Mouse (Mus musculus) stomach, embryonic 16.5 days (tissue): ENCODE data around the gene Alg13. TPM values are rescaled to one million over a fixed set of nuclear protein-coding genes. Genes with fewer than 3 reads are reported as not detected.
A peak's percentile ranks its signal among the peaks of the same experiment; 100 is the strongest.

Source experiments
- ATAC-seq: fragments of 200-750 bp; cut with Nextera tagmentation; 2 replicates; pipeline ENCODE4 v1.8.0; 2017; ENCODE audit warnings: moderate number of reproducible peaks, moderate TSS enrichment; ENCODE audit not compliant: insufficient read depth, low FRiP score
- H3K27ac ChIP-seq: fragments of 300-500 bp; sonication (generic); 2 replicates; pipeline ENCODE4 v1.5.1; 2014; ENCODE audit warnings: low read length
- H3K27me3 ChIP-seq: fragments of 300-500 bp; sonication (generic); 2 replicates; pipeline ENCODE4 v1.6.1; 2014; ENCODE audit warnings: low read length, control low read depth, mixed read lengths; ENCODE audit not compliant: control insufficient read depth, insufficient read depth
- H3K36me3 ChIP-seq: fragments of 300-500 bp; sonication (generic); 2 replicates; pipeline ENCODE4 v1.6.1; 2014; ENCODE audit warnings: low read length; ENCODE audit not compliant: control insufficient read depth, insufficient read depth
- H3K4me1 ChIP-seq: fragments of 300-500 bp; sonication (generic); 2 replicates; pipeline ENCODE4 v1.6.1; 2014; ENCODE audit warnings: low read length, control low read depth, mixed read lengths; ENCODE audit not compliant: control insufficient read depth, insufficient read depth
- H3K4me2 ChIP-seq: fragments of 300-500 bp; sonication (generic); 2 replicates; pipeline ENCODE4 v1.6.1; 2014; ENCODE audit warnings: low read depth, low read length, mixed read lengths
- H3K4me3 ChIP-seq: fragments of 300-500 bp; sonication (generic); replicated peaks from 2 replicates; pipeline ENCODE4 v1.5.1; 2014; ENCODE audit warnings: mild to moderate bottlenecking, low read length
- H3K9ac ChIP-seq: fragments of 300-500 bp; sonication (generic); 2 replicates; pipeline ENCODE4 v1.6.1; 2014; ENCODE audit warnings: low read length
- H3K9me3 ChIP-seq: fragments of 300-500 bp; sonication (generic); replicated peaks from 2 replicates; pipeline ENCODE4 v1.6.1; 2016; ENCODE audit warnings: low read length, control low read depth; ENCODE audit not compliant: control insufficient read depth
- WGBS: fragments of 180-500 bp; shearing (Covaris S2); extraction: QIAGEN DNeasy Blood & Tissue Kit; methylation state at CpG from one replicate; pipeline ENCODE4 v1.1.7; 2014; 5-methylcytosine and 5-hydroxymethylcytosine counted together
- polyA plus RNA-seq: library from polyadenylated mRNA; unstranded; fragments of >200 nt; fragmentation: Nextera tagmentation; extraction: Ambion mirVana; gene quantifications from 2 replicates; pipeline ENCODE4 v1.2.1, GENCODE M21; 2015

Alg13 gene
- 15.0 and 15.5 TPM in 2 replicates for polyA plus RNA-seq

DNA sequence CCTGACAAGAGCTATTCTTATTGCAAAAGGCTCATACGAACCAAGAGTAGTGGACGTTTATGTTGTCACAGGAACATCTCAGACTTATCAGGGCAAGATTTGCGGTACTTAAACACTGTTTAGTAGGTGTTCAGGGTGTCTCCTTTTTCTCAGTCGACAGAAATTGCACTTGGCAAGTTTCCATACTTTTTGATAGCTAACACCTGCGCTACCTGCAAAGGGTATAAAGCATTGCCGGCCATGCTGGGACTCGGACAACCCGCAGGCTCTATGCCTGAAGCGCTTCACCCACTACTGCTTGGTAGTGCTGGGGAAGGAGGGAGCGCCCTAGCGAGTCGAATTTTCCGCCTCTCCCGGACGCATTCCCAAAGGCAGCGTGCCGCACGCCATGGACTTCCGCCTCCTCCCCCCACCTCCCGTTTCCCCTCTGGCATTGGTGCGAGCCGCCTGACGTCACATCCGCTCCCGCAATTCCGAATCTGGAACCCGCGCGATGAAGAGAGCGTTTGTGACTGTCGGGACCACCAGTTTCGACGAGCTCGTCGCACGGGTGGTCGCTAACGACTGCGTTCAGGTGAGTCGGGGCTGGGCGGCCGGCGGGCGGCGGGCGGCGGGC lies at the start of gene Alg13:
Gene Alg13 (plus strand): TSS at position 257 of the 616 bp plus-strand sequence.
- peak; percentile 89 for ATAC-seq
- WGBS = 13% methylated on average over 47 of the region's 47 CpGs

GRCm38 (mm10) chrX:144268606-144269005 lies 49.0 kb upstream of the Alg13 start:
- H3K9ac ChIP-seq = no peak overlapping the region
- H3K27me3 ChIP-seq = no peaks in the 10 kb centered on the region
- ATAC-seq = no peak
- no peaks in the 10 kb centered on the region for H3K36me3 ChIP-seq
- H3K4me2 ChIP-seq = no peak overlapping the region
- no peaks in the 10 kb centered on the region for H3K4me1 ChIP-seq
- H3K4me3 ChIP-seq = no peak overlapping the region
- H3K9me3 ChIP-seq = no peaks in the 10 kb centered on the region
- H3K27ac ChIP-seq = no peak overlapping the region
- 70% methylated on average over 1 of the region's 1 CpGs for WGBS

More for the DNA sequence above, at the start of gene Alg13:
- Histone ChIP-seq H3K36me3 (no peaks in the 10 kb centered on the region), H3K4me2 (peak within 1 kb of the TSS; percentile 78), H3K9ac (peak within 1 kb of the TSS; percentile 78), H3K9me3 (no peaks in the 10 kb centered on the region), H3K27me3 (no peaks in the 10 kb centered on the region), H3K4me1 (no peaks in the 10 kb centered on the region), H3K27ac (peak within 1 kb of the TSS; percentile 49), H3K4me3 (peak within 1 kb of the TSS; percentile 67)

GRCm38 (mm10) chrX:144301476-144301875 lies 16.1 kb upstream of the Alg13 start:
- H3K9me3 ChIP-seq = no peaks in the 10 kb centered on the region
- no peaks in the 10 kb centered on the region for H3K27me3 ChIP-seq
- no peaks in the 10 kb centered on the region for H3K36me3 ChIP-seq
- H3K4me3 ChIP-seq = no peak overlapping the region
- H3K27ac ChIP-seq = no peak overlapping the region
- no peaks in the 10 kb centered on the region for H3K4me1 ChIP-seq
- H3K4me2 ChIP-seq = no peak overlapping the region
- no peak overlapping the region for H3K9ac ChIP-seq
- no peak for ATAC-seq
- 80% methylated on average over 2 of the region's 2 CpGs for WGBS

DNA sequence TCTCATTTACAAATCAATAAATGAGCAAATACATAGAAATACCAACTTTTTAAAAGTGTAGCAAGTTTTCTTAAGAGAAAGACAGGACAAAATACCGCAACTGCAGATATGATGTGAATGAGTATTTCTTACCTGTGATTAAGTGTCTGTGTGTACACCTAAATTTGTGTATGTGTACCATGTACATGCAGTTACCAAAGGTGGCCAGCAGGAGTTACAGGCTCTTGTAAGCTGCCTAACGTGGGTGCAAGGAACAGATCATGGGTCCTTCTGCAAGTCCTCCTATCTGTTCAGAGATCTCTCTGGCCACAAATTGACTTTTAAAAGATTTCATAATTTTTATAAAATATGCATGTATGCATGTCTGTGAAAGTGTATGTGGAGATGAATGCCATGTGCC lies 11.9 kb upstream of the Alg13 start:
- 79% methylated on average over 2 of the region's 2 CpGs for WGBS
- no peak for ATAC-seq
- Histone ChIP-seq H3K9ac (no peak overlapping the region), H3K27me3 (no peaks in the 10 kb centered on the region), H3K36me3 (no peaks in the 10 kb centered on the region), H3K27ac (no peak overlapping the region), H3K9me3 (no peaks in the 10 kb centered on the region), H3K4me3 (no peak overlapping the region), H3K4me2 (no peak overlapping the region), H3K4me1 (no peaks in the 10 kb centered on the region)

DNA sequence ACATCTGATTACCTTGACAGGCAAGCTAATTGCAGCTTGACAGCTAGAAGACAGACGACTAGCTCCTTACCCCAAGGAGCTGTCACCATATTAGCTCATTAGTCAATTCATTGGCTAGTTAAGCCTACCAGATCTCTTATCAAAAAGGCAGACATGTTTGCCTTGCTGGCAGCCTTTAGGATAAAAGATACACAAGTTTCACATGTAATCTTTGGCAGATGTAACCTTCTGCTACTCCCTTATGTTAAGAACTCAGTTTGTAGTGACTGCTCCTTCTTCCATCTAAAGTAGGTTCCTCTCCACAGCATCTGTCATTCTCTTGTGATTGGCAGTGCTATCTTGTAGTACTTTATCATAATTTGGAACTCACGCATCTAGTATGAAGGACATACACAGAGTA lies 3.6 kb upstream of the Alg13 start:
- no peak for ATAC-seq
- H3K4me3 ChIP-seq = no peak overlapping the region
- 47% methylated on average over 2 of the region's 2 CpGs for WGBS
- H3K4me1 ChIP-seq = no peaks in the 10 kb centered on the region
- no peaks in the 10 kb centered on the region for H3K27me3 ChIP-seq
- no peaks in the 10 kb centered on the region for H3K9me3 ChIP-seq
- no peak overlapping the region for H3K4me2 ChIP-seq
- H3K27ac ChIP-seq = no peak overlapping the region
- no peaks in the 10 kb centered on the region for H3K36me3 ChIP-seq
- no peak overlapping the region for H3K9ac ChIP-seq

- no peak overlapping the region for H3K27ac ChIP-seq
- no peak overlapping the region for H3K4me3 ChIP-seq
- no peaks in the 10 kb centered on the region for H3K4me1 ChIP-seq
- no peak for ATAC-seq
- H3K4me2 ChIP-seq = no peak overlapping the region
- H3K27me3 ChIP-seq = no peaks in the 10 kb centered on the region
- no peak overlapping the region for H3K9ac ChIP-seq
- no peaks in the 10 kb centered on the region for H3K9me3 ChIP-seq
- no peaks in the 10 kb centered on the region for H3K36me3 ChIP-seq
- WGBS = 17% methylated on average over 5 of the region's 5 CpGs
Observed at GRCm38 (mm10) chrX:144315028-144315427, 2.6 kb upstream of the Alg13 start.

DNA sequence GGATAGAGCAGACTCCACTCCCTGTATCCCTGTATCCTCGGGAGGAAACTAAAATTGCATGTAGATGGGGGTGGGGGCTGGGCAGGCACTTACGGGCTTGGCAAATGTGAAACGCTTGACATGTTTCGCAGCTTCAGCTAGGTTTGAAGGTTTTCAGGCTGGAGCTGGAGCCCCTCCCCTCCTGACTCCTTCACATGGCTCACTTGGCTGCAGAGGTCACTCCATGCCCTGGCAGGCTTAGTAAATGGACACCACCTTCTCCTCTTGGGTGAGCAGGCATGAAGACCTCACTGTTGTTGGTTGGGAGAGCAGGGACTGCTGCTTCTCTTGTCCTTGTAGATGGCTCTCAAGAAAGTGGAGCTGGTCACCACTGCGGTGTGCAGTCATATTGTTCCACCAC lies 1.6 kb upstream of the Alg13 start:
- H3K4me2 ChIP-seq = no peak overlapping the region
- H3K4me3 ChIP-seq = no peak overlapping the region
- H3K36me3 ChIP-seq = no peaks in the 10 kb centered on the region
- no peaks in the 10 kb centered on the region for H3K9me3 ChIP-seq
- no peaks in the 10 kb centered on the region for H3K27me3 ChIP-seq
- H3K9ac ChIP-seq = no peak overlapping the region
- H3K27ac ChIP-seq = no peak overlapping the region
- ATAC-seq = no peak
- WGBS = 45% methylated on average over 5 of the region's 5 CpGs
- no peaks in the 10 kb centered on the region for H3K4me1 ChIP-seq

- Histone ChIP-seq H3K9ac (peak overlapping the region; percentile 78), H3K36me3 (no peaks in the 10 kb centered on the region), H3K9me3 (no peaks in the 10 kb centered on the region), H3K4me3 (peak overlapping the region; percentile 67), H3K27me3 (no peaks in the 10 kb centered on the region), H3K4me1 (no peaks in the 10 kb centered on the region), H3K4me2 (peak overlapping the region; percentile 78), H3K27ac (peak overlapping the region; percentile 49)
- ATAC-seq = peak; percentile 68
- 18% methylated on average over 46 of the region's 53 CpGs for WGBS
Observed at GRCm38 (mm10) chrX:144318164-144318979, 768 bp downstream of the Alg13 start.

DNA sequence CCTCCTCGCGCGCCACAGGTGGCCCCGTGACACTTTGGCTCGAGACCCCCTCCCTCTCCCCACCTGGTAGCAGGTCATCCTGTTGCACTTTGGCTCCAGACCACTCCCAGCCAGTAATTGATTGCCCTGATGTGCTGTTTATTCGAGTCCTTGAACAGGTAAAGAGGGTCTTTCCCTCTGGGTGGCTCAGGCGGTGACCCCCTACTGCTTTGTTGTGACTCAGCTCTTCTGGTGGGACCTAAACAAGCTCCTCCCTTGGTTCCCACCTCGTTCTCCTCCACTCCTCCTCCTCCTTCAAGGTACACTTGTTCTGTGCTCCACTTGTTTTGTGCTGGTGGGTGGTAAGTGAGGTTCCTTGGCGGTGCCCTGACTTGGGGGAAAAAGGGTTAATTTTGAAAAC lies 1.8 kb downstream of the Alg13 start:
- no peak overlapping the region for H3K9ac ChIP-seq
- no peak for ATAC-seq
- no peaks in the 10 kb centered on the region for H3K36me3 ChIP-seq
- H3K27ac ChIP-seq = no peak overlapping the region
- no peaks in the 10 kb centered on the region for H3K9me3 ChIP-seq
- peak overlapping the region; percentile 12; the same call in 1 of the 2 replicates for H3K4me3 ChIP-seq
- 25% methylated on average over 6 of the region's 9 CpGs for WGBS
- no peaks in the 10 kb centered on the region for H3K27me3 ChIP-seq
- H3K4me1 ChIP-seq = no peaks in the 10 kb centered on the region
- peak overlapping the region; percentile 78 for H3K4me2 ChIP-seq
